ENCODE assay signal across 19 mouse cellular contexts in the genomic region with DNA sequence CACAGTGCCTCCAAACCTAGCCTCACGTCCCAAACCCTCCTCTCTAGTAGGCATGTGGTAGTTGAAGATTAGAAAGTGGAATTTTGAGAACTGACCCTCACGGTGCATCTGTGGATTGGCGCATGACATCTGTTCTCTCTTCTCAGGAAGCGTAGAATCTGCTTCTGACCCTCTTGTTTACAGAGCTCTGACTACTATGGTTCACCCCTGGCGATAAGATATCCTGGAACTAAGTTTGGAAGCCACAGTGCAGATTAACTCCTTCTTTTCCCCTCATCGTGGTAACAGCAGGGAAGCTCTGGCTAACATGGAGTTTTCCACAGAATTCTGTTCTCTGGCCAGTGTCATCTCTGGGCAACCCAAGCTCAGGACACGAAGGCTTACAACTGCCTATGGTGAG.
"Had no signal": no experiment of that assay in that cellular context is flagged by ENCODE, and none has a peak within 500 bp of the region (broad histone marks: within the 10 kb centered on the region; RNA-seq: fewer than 3 reads in every experiment).

No protein-coding gene starts in this region.

- ATAC-seq: midbrain, embryonic 16.5 days had no signal

- H3K9ac ChIP-seq: lung, embryonic 14.5 days; midbrain, embryonic 12.5 days; neural tube, embryonic 13.5 days; neural tube, embryonic 15.5 days had no signal

- H3K4me3 ChIP-seq: midbrain, embryonic 10.5 days; midbrain, embryonic 12.5 days; myocyte; neural tube, embryonic 13.5 days; neural tube, embryonic 15.5 days had no signal

- H3K36me3 ChIP-seq: midbrain, embryonic 10.5 days; midbrain, embryonic 12.5 days; neural tube, embryonic 13.5 days; neural tube, embryonic 15.5 days had no signal

- H3K9me3 ChIP-seq: midbrain, embryonic 10.5 days; midbrain, embryonic 12.5 days; neural tube, embryonic 13.5 days; neural tube, embryonic 15.5 days had no signal

- DNase-seq: lung, adult 18-20 months; lung, embryonic 14.5 days; lung, postnatal 10 days; lung, postnatal 4 days; midbrain, embryonic 14.5 days; retina, postnatal 1 day; right cerebral cortex, adult 18-20 months; right cerebral cortex, postnatal 25 days; right cerebral cortex, postnatal 4 days; spleen, adult 18-20 months; thymus, adult 18-20 months; thymus, postnatal 14 days; thymus, postnatal 36 days had no signal

- H3K4me2 ChIP-seq: lung, embryonic 14.5 days; midbrain, embryonic 12.5 days; neural tube, embryonic 13.5 days; neural tube, embryonic 15.5 days had no signal

- H3K27ac ChIP-seq: midbrain, embryonic 10.5 days; midbrain, embryonic 12.5 days; neural tube, embryonic 13.5 days; neural tube, embryonic 15.5 days had no signal

- H3K27me3 ChIP-seq: midbrain, embryonic 12.5 days; neural tube, embryonic 13.5 days; neural tube, embryonic 15.5 days had no signal
